Mouse (Mus musculus) intestine, embryonic 16.5 days (tissue): ENCODE data around the gene Hkdc1. TPM values are rescaled to one million over a fixed set of nuclear protein-coding genes. Genes with fewer than 3 reads are reported as not detected.
A peak's percentile ranks its signal among the peaks of the same experiment; 100 is the strongest.

Source experiments
- ATAC-seq: fragments of 200-750 bp; cut with Nextera tagmentation; 2 replicates; pipeline ENCODE4 v1.8.0; 2017; ENCODE audit warnings: moderate TSS enrichment, moderate library complexity
- H3K27ac ChIP-seq: fragments of 300-500 bp; sonication (generic); 2 replicates; pipeline ENCODE4 v1.5.1; 2014; ENCODE audit warnings: mild to moderate bottlenecking, low read length
- H3K27me3 ChIP-seq: fragments of 300-500 bp; sonication (generic); replicated peaks from 2 replicates; pipeline ENCODE4 v1.6.1; 2014; ENCODE audit warnings: low read length, control low read depth, mixed read lengths; ENCODE audit not compliant: control insufficient read depth, insufficient read depth
- H3K36me3 ChIP-seq: fragments of 300-500 bp; sonication (generic); 2 replicates; pipeline ENCODE4 v1.6.1; 2014; ENCODE audit warnings: low read length, control low read depth; ENCODE audit not compliant: control insufficient read depth, insufficient read depth
- H3K4me1 ChIP-seq: fragments of 300-500 bp; sonication (generic); 2 replicates; pipeline ENCODE4 v1.6.1; 2014; ENCODE audit warnings: low read length, control low read depth, mixed read lengths; ENCODE audit not compliant: control insufficient read depth, insufficient read depth
- H3K4me2 ChIP-seq: fragments of 300-500 bp; sonication (generic); 2 replicates; pipeline ENCODE4 v1.6.1; 2014; ENCODE audit warnings: low read depth, low read length, control low read depth
- H3K4me3 ChIP-seq: fragments of 300-500 bp; sonication (generic); 2 replicates; pipeline ENCODE4 v1.5.1; 2014; ENCODE audit warnings: mild to moderate bottlenecking, low read length
- H3K9ac ChIP-seq: fragments of 300-500 bp; sonication (generic); 2 replicates; pipeline ENCODE4 v1.6.1; 2014; ENCODE audit warnings: low read depth, low read length
- H3K9me3 ChIP-seq: fragments of 300-500 bp; sonication (generic); 2 replicates; pipeline ENCODE4 v1.6.1; 2016; ENCODE audit warnings: low read length, control low read depth; ENCODE audit not compliant: control insufficient read depth
- WGBS: fragments of 180-500 bp; shearing (Covaris S2); extraction: QIAGEN DNeasy Blood & Tissue Kit; methylation state at CpG from one replicate; pipeline ENCODE4 v1.1.7; 2014; 5-methylcytosine and 5-hydroxymethylcytosine counted together
- polyA plus RNA-seq: library from polyadenylated mRNA; unstranded; fragments of >200 nt; fragmentation: Nextera tagmentation; extraction: Ambion mirVana; gene quantifications from 2 replicates; pipeline ENCODE4 v1.2.1, GENCODE M21; 2015

Hkdc1 gene
- polyA plus RNA-seq, 1 experiment from 2014 or later: 45.8 TPM

- Histone ChIP-seq H3K9ac (no peak overlapping the region), H3K27me3 (no peaks in the 10 kb centered on the region), H3K27ac (no peak overlapping the region), H3K4me3 (no peak overlapping the region), H3K9me3 (no peaks in the 10 kb centered on the region), H3K36me3 (no peaks in the 10 kb centered on the region), H3K4me1 (no peaks in the 10 kb centered on the region), H3K4me2 (no peak overlapping the region)
- no peak for ATAC-seq
- 78% methylated on average over 19 of the region's 19 CpGs for WGBS
Measured at GRCm38 (mm10) chr10:62401641-62402111, 20.6 kb downstream of the Hkdc1 start.

GRCm38 (mm10) chr10:62383011-62383410 is 39.3 kb downstream of the Hkdc1 start:
- no peak for ATAC-seq
- 0 out of 2 replicates have a peak, but pooled peaks cover 3% of the 10 kb centered on the region for H3K36me3 ChIP-seq
- no peaks in the 10 kb centered on the region for H3K4me1 ChIP-seq
- H3K9ac ChIP-seq: no peak overlapping the region
- no peak overlapping the region for H3K4me3 ChIP-seq
- no peaks in the 10 kb centered on the region for H3K27me3 ChIP-seq
- H3K9me3 ChIP-seq: no peaks in the 10 kb centered on the region
- no peak overlapping the region for H3K27ac ChIP-seq
- 76% methylated on average over 3 of the region's 3 CpGs for WGBS
- H3K4me2 ChIP-seq: no peak overlapping the region

GRCm38 (mm10) chr10:62380936-62381335 is 41.4 kb downstream of the Hkdc1 start:
- H3K36me3 ChIP-seq: 0 out of 2 replicates have a peak, but pooled peaks cover 3% of the 10 kb centered on the region
- no peaks in the 10 kb centered on the region for H3K4me1 ChIP-seq
- no peak overlapping the region for H3K27ac ChIP-seq
- no peaks in the 10 kb centered on the region for H3K9me3 ChIP-seq
- H3K27me3 ChIP-seq: no peaks in the 10 kb centered on the region
- no peak overlapping the region for H3K9ac ChIP-seq
- ATAC-seq: no peak
- H3K4me3 ChIP-seq: no peak overlapping the region
- H3K4me2 ChIP-seq: no peak overlapping the region

GRCm38 (mm10) chr10:62379808-62380207 is 42.5 kb downstream of the Hkdc1 start, which contains the start of gene Hk1:
Gene Hk1, minus strand, starts transcription at chr10:62379908.
- 84% methylated on average over 1 of the region's 1 CpGs for WGBS

GRCm38 (mm10) chr10:62358827-62359226 is 63.5 kb downstream of the Hkdc1 start:
- Histone ChIP-seq H3K27ac (no peak overlapping the region), H3K4me3 (no peak overlapping the region), H3K36me3 (no peaks in the 10 kb centered on the region), H3K27me3 (no peaks in the 10 kb centered on the region), H3K9ac (no peak overlapping the region), H3K4me2 (no peak overlapping the region), H3K4me1 (no peaks in the 10 kb centered on the region), H3K9me3 (no peaks in the 10 kb centered on the region)
- WGBS: 86% methylated on average over 7 of the region's 7 CpGs
- no peak for ATAC-seq

More at GRCm38 (mm10) chr10:62379808-62380207, 42.5 kb downstream of the Hkdc1 start, which contains the start of gene Hk1:
- no peak within 1 kb of the TSS for H3K9ac ChIP-seq
- H3K4me1 ChIP-seq: no peaks in the 10 kb centered on the region
- no peak within 1 kb of the TSS for H3K27ac ChIP-seq
- no peak within 1 kb of the TSS for H3K4me3 ChIP-seq
- H3K36me3 ChIP-seq: 0 out of 2 replicates have a peak, but pooled peaks cover 3% of the 10 kb centered on the region
- H3K9me3 ChIP-seq: no peaks in the 10 kb centered on the region
- ATAC-seq: no peak
- H3K4me2 ChIP-seq: no peak within 1 kb of the TSS
- no peaks in the 10 kb centered on the region for H3K27me3 ChIP-seq

GRCm38 (mm10) chr10:62356105-62356730 is 66.1 kb downstream of the Hkdc1 start:
- WGBS: 73% methylated on average over 17 of the region's 17 CpGs
- no peak for ATAC-seq
- no peaks in the 10 kb centered on the region for H3K36me3 ChIP-seq
- no peak overlapping the region for H3K4me2 ChIP-seq
- no peak overlapping the region for H3K27ac ChIP-seq
- H3K9ac ChIP-seq: no peak overlapping the region
- no peaks in the 10 kb centered on the region for H3K4me1 ChIP-seq
- H3K9me3 ChIP-seq: no peaks in the 10 kb centered on the region
- no peaks in the 10 kb centered on the region for H3K27me3 ChIP-seq
- no peak overlapping the region for H3K4me3 ChIP-seq

GRCm38 (mm10) chr10:62345147-62345546 is 77.1 kb downstream of the Hkdc1 start:
- no peak overlapping the region for H3K4me2 ChIP-seq
- H3K9me3 ChIP-seq: peaks cover 3% of the 10 kb centered on the region; the same call in 1 of the 2 replicates
- no peak overlapping the region for H3K27ac ChIP-seq
- no peak overlapping the region for H3K9ac ChIP-seq
- no peak for ATAC-seq
- H3K4me1 ChIP-seq: peaks cover 3% of the 10 kb centered on the region; the same call in 1 of the 2 replicates
- WGBS: 78% methylated on average over 5 of the region's 5 CpGs
- H3K4me3 ChIP-seq: no peak overlapping the region
- H3K36me3 ChIP-seq: no peaks in the 10 kb centered on the region
- H3K27me3 ChIP-seq: no peaks in the 10 kb centered on the region

- 59% methylated on average over 9 of the region's 9 CpGs for WGBS
- ATAC-seq: peak; percentile 31
- no peak overlapping the region for H3K4me3 ChIP-seq
- H3K36me3 ChIP-seq: no peaks in the 10 kb centered on the region
- H3K9ac ChIP-seq: no peak overlapping the region
- H3K4me2 ChIP-seq: no peak overlapping the region
- peaks cover 3% of the 10 kb centered on the region; the same call in 1 of the 2 replicates for H3K9me3 ChIP-seq
- H3K4me1 ChIP-seq: peaks cover 5% of the 10 kb centered on the region
- H3K27me3 ChIP-seq: no peaks in the 10 kb centered on the region
- no peak overlapping the region for H3K27ac ChIP-seq
Measured at GRCm38 (mm10) chr10:62344004-62344752, 78.1 kb downstream of the Hkdc1 start.

GRCm38 (mm10) chr10:62342512-62342911 is 79.8 kb downstream of the Hkdc1 start:
- no peaks in the 10 kb centered on the region for H3K27me3 ChIP-seq
- WGBS: 88% methylated on average over 6 of the region's 6 CpGs
- H3K9ac ChIP-seq: no peak overlapping the region
- H3K4me3 ChIP-seq: no peak overlapping the region
- H3K9me3 ChIP-seq: no peaks in the 10 kb centered on the region
- H3K36me3 ChIP-seq: no peaks in the 10 kb centered on the region
- no peak for ATAC-seq
- peaks cover 16% of the 10 kb centered on the region for H3K4me1 ChIP-seq
- H3K27ac ChIP-seq: no peak overlapping the region
- H3K4me2 ChIP-seq: no peak overlapping the region
